Mouse (Mus musculus) heart, postnatal 0 days (tissue): ENCODE data around the gene Zfp60.

Experiments used
- CTCF ChIP-seq: IDR thresholded peaks from 2 replicates; pipeline ENCODE4 v1.5.1; 2016; ENCODE audit warnings: antibody characterized with exemption, control low read depth, low read depth
- EP300 ChIP-seq: IDR thresholded peaks from 2 replicates; pipeline ENCODE4 v1.6.1; 2016; ENCODE audit warnings: antibody characterized with exemption, low read depth

GRCm38 (mm10) chr7:27735457-27735856, 4.3 kb downstream of the Zfp60 start:
- TF ChIP-seq CTCF (no peak), EP300 (no peak)
